11 mouse cellular contexts compared by ENCODE assay signal in genomic region chr2:72786044-72786737, GRCm38 (mm10).
DNase-seq lines count a peak whose midpoint lies in the region; ATAC-seq lines count a peak whose summit lies in the region.
"Had no signal": no experiment of that assay in that cellular context is flagged by ENCODE, and none has a peak within 500 bp of the region (broad histone marks: within the 10 kb centered on the region; RNA-seq: fewer than 3 reads in every experiment).

No protein-coding gene starts in this region.

- no peak overlapping the region for H3K9ac ChIP-seq in midbrain, embryonic 14.5 days (replicated peaks; ENCODE audit: low read length)
- no peak overlapping the region for H3K9ac ChIP-seq in midbrain, embryonic 16.5 days (ENCODE audit: low read depth, low read length)
- H3K9ac ChIP-seq in liver, embryonic 11.5 days (ENCODE audit: low read depth, low read length), result no peak overlapping the region
- H3K9ac ChIP-seq: heart, embryonic 15.5 days had no signal

- H3K4me2 ChIP-seq in midbrain, embryonic 14.5 days (ENCODE audit: low read length), result no peak overlapping the region
- H3K4me2 ChIP-seq in midbrain, embryonic 16.5 days (ENCODE audit: low read length), result no peak overlapping the region
- H3K4me2 ChIP-seq in liver, embryonic 11.5 days, result no peak overlapping the region
- H3K4me2 ChIP-seq: heart, embryonic 15.5 days had no signal

- no peak for ATAC-seq in midbrain, embryonic 14.5 days (ENCODE audit: low FRiP score, low TSS enrichment)
- no peak for ATAC-seq in midbrain, embryonic 16.5 days
- no peak for ATAC-seq in liver, embryonic 11.5 days (replicated peaks; ENCODE audit: low FRiP score)

- no peaks in the 10 kb centered on the region for H3K27me3 ChIP-seq in midbrain, embryonic 14.5 days (ENCODE audit: control insufficient read depth, insufficient read depth, low read length)
- no peaks in the 10 kb centered on the region; the same call in 1 of the 2 replicates for H3K27me3 ChIP-seq in midbrain, embryonic 16.5 days (ENCODE audit: control insufficient read depth, insufficient read depth, low read depth, low read length)
- H3K27me3 ChIP-seq in liver, embryonic 11.5 days (replicated peaks; ENCODE audit: control insufficient read depth, insufficient read depth, low read length), result no peaks in the 10 kb centered on the region
- H3K27me3 ChIP-seq: heart, embryonic 15.5 days had no signal

- no peaks in the 10 kb centered on the region for H3K9me3 ChIP-seq in midbrain, embryonic 14.5 days (ENCODE audit: control insufficient read depth, low read length)
- no peaks in the 10 kb centered on the region for H3K9me3 ChIP-seq in midbrain, embryonic 16.5 days (replicated peaks; ENCODE audit: control insufficient read depth, low read length, poor library complexity, severe bottlenecking)
- H3K9me3 ChIP-seq in liver, embryonic 11.5 days (ENCODE audit: control insufficient read depth, low read length), result no peaks in the 10 kb centered on the region
- H3K9me3 ChIP-seq: heart, embryonic 15.5 days had no signal

- peak; percentile 21 for DNase-seq in embryo, embryonic 11 days
- DNase-seq in embryo, embryonic 9.5 days (ENCODE audit: extremely low spot score), result no peak
- peak; percentile 18 for DNase-seq in midbrain, embryonic 14.5 days
- DNase-seq in liver, embryonic 11.5 days (ENCODE audit: low spot score), result no peak
- DNase-seq in frontal cortex, postnatal 25 days (ENCODE audit: low spot score in 2 of 2), result no peak
- no peak for DNase-seq in cerebellum, postnatal 10 days
- no peak for DNase-seq in left cerebral cortex, postnatal 14 days (ENCODE audit: low spot score in 2 of 2)
- DNase-seq: cerebellum, postnatal 14 days; lung, postnatal 14 days had no signal

- 42% methylated on average over 5 of the region's 5 CpGs for WGBS in midbrain, embryonic 14.5 days
- 43% methylated on average over 5 of the region's 5 CpGs for WGBS in midbrain, embryonic 16.5 days
- WGBS in liver, embryonic 11.5 days, result 46% methylated on average over 5 of the region's 5 CpGs

- intact Hi-C loops in left cerebral cortex, postnatal 14 days (cut with DNase I), result no loop called here

- H3K36me3 ChIP-seq in midbrain, embryonic 14.5 days (ENCODE audit: control insufficient read depth, insufficient read depth, low read length), result no peaks in the 10 kb centered on the region
- no peaks in the 10 kb centered on the region for H3K36me3 ChIP-seq in midbrain, embryonic 16.5 days (ENCODE audit: control insufficient read depth, insufficient read depth, low read length)
- H3K36me3 ChIP-seq in liver, embryonic 11.5 days (ENCODE audit: control insufficient read depth, insufficient read depth, low read length), result no peaks in the 10 kb centered on the region
- H3K36me3 ChIP-seq: heart, embryonic 15.5 days had no signal

- no peak overlapping the region for H3K27ac ChIP-seq in midbrain, embryonic 14.5 days (replicated peaks; ENCODE audit: low read depth, low read length)
- no peak overlapping the region for H3K27ac ChIP-seq in midbrain, embryonic 16.5 days (ENCODE audit: low read length)
- H3K27ac ChIP-seq in liver, embryonic 11.5 days (ENCODE audit: low read depth, low read length), result peak overlapping the region; percentile 71
- H3K27ac ChIP-seq: heart, embryonic 15.5 days had no signal

- no peak overlapping the region for H3K4me3 ChIP-seq in midbrain, embryonic 14.5 days (replicated peaks; ENCODE audit: low read depth, low read length)
- H3K4me3 ChIP-seq in midbrain, embryonic 16.5 days (ENCODE audit: low read depth, low read length), result no peak overlapping the region
- H3K4me3 ChIP-seq in liver, embryonic 11.5 days (ENCODE audit: low read depth, low read length), result no peak overlapping the region
- H3K4me3 ChIP-seq: heart, embryonic 15.5 days had no signal

- H3K4me1 ChIP-seq in midbrain, embryonic 14.5 days (ENCODE audit: control insufficient read depth, insufficient read depth, low read length), result peaks cover 10% of the 10 kb centered on the region
- peaks cover 7% of the 10 kb centered on the region for H3K4me1 ChIP-seq in midbrain, embryonic 16.5 days (ENCODE audit: control insufficient read depth, insufficient read depth, low read length)
- H3K4me1 ChIP-seq in liver, embryonic 11.5 days (replicated peaks; ENCODE audit: control insufficient read depth, insufficient read depth, low read length), result no peaks in the 10 kb centered on the region

Comparison
In these comparisons a context has a peak if more than half of its experiments do, and no peak if none do; other contexts are left out.
1. DNase-seq: peak in embryo, embryonic 11 days (single experiment) and midbrain, embryonic 14.5 days (single experiment); none in embryo, embryonic 9.5 days (single experiment), liver, embryonic 11.5 days (single experiment), frontal cortex, postnatal 25 days (0 of 2), cerebellum, postnatal 10 days (0 of 2) and left cerebral cortex, postnatal 14 days (0 of 2).